Mouse (Mus musculus) retina, embryonic 14.5 days (tissue): ENCODE data around the gene Tmem87a.

Experiments
- DNase-seq: peaks from one replicate; pipeline ENCODE4 v3.0.0-alpha.2; 2015; ENCODE audit warnings: low spot score

The Tmem87a gene

DNA sequence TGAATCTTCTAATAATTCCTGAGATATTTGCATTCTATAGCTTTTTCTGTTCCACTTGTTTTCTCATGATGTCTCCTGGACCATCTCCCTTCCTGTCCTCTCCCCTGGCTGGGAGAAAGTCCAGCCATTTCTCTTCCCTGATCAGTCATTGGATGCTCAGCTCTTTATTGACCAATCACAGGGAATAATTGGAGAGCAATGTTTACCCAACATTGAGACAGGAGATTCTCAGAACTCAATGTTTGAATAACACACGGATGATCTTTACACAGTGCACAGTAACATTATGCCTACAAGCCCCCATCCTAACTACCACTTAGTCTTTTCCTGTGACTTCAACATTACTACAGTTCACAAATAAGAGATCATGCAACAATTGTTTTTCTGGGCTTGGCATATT, 43.5 kb downstream of the Tmem87a start:
- DNase-seq, result no peak

DNA sequence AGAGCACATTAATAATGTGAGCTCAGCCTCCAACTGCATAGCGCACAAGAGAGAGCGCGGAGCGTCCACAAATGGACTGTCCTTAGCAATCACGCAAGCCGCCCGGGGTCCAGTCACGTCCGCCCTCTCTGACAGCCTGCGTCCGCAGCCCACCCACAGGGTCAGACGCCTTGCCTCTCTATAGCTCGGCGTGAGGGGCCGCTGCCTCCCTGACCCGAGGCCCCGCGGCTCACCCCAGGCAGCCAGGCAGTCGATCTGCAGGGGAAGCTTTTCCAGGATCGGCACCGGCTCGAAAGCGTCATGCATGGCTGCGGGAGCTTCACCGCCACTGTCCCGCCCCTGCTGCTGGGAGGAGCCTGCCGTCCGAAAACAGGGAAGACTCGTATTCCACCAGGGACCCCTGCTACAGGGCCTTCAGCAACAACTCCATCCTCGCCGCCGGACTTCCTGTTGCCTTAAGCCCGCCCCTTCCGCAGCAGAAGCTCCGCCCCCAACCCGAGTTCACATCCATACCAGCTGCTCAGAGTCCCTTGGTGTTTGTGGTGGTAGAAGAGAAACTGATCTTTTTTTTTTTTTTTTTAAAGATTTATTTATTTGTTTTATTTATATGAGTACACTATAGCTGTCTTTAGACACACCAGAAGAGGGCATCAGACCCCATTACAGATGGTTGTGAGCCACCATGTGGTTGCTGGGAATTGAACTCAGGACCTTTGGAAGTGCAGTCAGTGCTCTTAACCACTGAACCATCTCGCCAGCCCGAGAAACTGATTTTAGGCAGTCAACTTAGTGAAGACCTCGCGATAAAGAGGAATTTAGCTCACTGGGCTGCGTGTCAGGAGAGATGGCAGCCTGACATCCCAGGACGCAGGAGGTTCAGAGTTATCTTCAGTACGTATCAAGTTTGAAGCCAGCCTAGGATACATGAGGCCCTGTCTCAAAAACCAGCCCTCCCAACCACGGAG, 50.9 kb downstream of the Tmem87a start, which contains the start of gene Vps39:
Vps39 (minus strand) TSS at position 456 of the 965 bp plus-strand sequence.
- DNase-seq, result peak; percentile 88

- no peak for DNase-seq
These were observed 52.6 kb downstream of the Tmem87a start for GRCm38 (mm10) chr2:120351321-120351720.

- no peak for DNase-seq
These were observed 55.8 kb downstream of the Tmem87a start for GRCm38 (mm10) chr2:120348120-120348519.

DNA sequence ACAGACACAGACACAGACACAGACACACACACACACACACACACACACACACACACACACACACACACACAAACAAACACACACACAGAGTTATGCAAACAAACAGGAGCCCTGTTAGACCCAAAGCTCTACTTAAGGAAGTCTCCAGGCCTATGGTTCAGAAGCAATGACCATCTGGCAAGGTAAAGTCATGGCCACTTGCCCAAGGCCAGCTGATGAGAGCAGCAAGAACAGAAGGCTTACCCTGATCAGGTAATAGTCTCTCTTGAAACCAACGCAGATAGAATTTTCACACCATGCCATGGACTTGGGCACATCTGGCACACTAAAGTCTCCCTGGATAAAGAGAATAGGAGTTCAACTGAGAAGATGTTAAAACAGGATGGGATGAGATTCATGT, 62.2 kb downstream of the Tmem87a start:
- DNase-seq, result no peak

- DNase-seq, result peak; percentile 27
These were observed 66.0 kb downstream of the Tmem87a start for GRCm38 (mm10) chr2:120337886-120338285.

DNA sequence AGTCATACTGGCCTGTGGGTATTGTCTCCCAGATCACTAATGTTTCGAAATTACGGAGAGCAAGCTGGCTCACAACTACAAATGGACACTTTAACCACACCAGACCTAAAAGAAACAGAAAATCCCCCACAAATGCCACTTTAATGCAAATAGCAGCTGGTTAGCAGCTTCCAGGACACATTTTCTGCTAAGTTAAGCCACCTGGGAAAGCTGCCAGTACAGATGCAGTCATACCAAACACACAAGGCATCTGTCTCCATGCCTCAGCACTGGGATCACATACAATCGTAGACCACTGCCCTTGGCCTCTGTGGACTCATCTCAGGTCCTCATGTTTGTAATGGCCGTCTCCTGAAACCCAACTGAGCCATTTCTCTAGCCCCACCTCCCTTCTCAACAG, 72.3 kb downstream of the Tmem87a start:
- no peak for DNase-seq

GRCm38 (mm10) chr2:120315077-120315476, 88.8 kb downstream of the Tmem87a start:
- DNase-seq, result no peak

DNA sequence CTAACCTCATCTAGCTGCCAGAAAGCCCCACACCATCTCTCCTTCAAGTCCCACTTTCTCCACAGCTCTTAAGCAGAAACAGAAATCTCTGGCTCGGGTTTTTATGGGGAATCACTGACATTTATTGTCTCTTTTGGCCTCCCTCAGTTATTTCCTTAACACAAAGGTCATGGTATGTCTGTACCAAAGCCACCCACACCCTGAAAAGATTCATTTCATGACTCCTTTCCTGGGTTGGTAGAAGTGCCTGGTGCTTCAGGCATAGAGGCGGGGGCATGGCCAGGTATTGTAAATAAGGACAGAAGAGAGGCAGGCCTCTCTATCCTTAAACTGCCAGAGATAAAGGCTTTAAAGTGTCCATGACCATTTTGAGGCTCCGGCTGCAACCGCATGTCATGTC, 89.4 kb downstream of the Tmem87a start:
- DNase-seq, result no peak

DNA sequence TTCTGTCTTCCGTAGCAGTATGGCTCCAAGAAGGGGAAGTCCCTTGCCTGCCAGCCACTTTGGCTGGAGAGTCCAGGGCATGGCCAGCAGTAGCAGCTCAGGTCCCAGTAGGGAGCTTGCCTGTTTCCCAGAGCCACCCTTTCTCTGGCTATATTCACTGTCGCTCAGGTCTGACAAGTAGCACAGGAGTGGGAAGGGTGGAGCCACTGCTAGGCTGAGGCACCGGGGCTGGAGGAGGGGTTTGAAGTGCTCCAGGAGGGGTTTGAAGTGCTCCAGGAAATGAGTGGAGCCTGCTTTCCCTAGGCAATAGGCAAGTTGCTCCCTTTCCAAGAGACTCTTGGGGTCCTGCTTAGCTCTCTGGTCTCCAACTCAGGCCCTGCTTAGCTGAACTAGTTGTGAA, 89.9 kb downstream of the Tmem87a start, which contains the start of gene Pla2g4f:
Pla2g4f (minus strand) TSS at position 190 of the 400 bp plus-strand sequence.
- no peak for DNase-seq

GRCm38 (mm10) chr2:120312276-120312825, 91.6 kb downstream of the Tmem87a start:
- no peak for DNase-seq
